Comparison of ENCODE assay signal across 8 mouse cellular contexts in genomic region chrX:71555415-71556114, GRCm38 (mm10). TPM values are rescaled to one million over a fixed set of nuclear protein-coding genes. Genes with fewer than 3 reads are reported as not detected.
DNase-seq lines count a peak whose midpoint lies in the region; ATAC-seq and TF ChIP-seq lines count a peak whose summit lies in the region.

Gene Hmgb3, plus strand, starts transcription at chrX:71555918.

- no peak for TF ChIP-seq CTCF in cortical plate, adult 2 months (IDR thresholded peaks at IDR 0.05; ENCODE audit: extremely low read depth, insufficient read depth, low read length)

- H3K4me1 ChIP-seq in cortical plate, adult 2 months (ENCODE audit: control insufficient read depth, insufficient read depth, low read length) = no peaks in the 10 kb centered on the region

- TF ChIP-seq POLR2A in cortical plate, adult 2 months (IDR thresholded peaks at IDR 0.05; ENCODE audit: extremely low read depth, insufficient read depth, low read length) = no peak

- H3K27ac ChIP-seq in cortical plate, adult 2 months (ENCODE audit: insufficient read depth, low read length) = no peak within 1 kb of the TSS; the same call in 1 of the 2 replicates

- ATAC-seq in activated CD4-positive, CD25-positive, alpha-beta regulatory T cell, adult 4 months = peak; percentile 97
- ATAC-seq in megakaryocyte progenitor cell, adult 5-6 weeks (replicated peaks; ENCODE audit: poor library complexity) = peak; percentile 97

- peak within 1 kb of the TSS; percentile 76 for H3K4me3 ChIP-seq in cortical plate, adult 2 months (ENCODE audit: insufficient read depth, low read length)

- DNase-seq in gastrocnemius, postnatal 10 days = peak; percentile 73
- peak; percentile 88 for DNase-seq in induced T-regulatory cell, adult 2 months (ENCODE audit: low read depth)
- DNase-seq in left cerebral cortex, adult 9 months (ENCODE audit: low spot score in 2 of 2) = peak; percentile 58 to 79
- peak; percentile 74 for DNase-seq in right cerebral cortex, postnatal 14 days
- DNase-seq in urinary bladder, postnatal 36 days (ENCODE audit: low spot score in 2 of 2) = peak; percentile 42 to 80

RNA-seq across cellular contexts. Expression of gene Hmgb3, which starts in this region (rescaled TPM):
- 10 to 100 TPM; 49.8 to 60.4 TPM for polyA plus RNA-seq in activated CD4-positive, CD25-positive, alpha-beta regulatory T cell, adult 4 months (2017; shearing (Covaris generic))
- polyA plus RNA-seq in cortical plate, adult 2 months (2012; rRNA removed) = 43.8 and 44.9 TPM in 2 replicates
- 10 to 100 TPM; 24.9 to 28.1 TPM for total RNA-seq in gastrocnemius, postnatal 10 days (2021)
- total RNA-seq in megakaryocyte progenitor cell, adult 5-6 weeks (2015) = 92.2 and 113 TPM in 2 replicates
- total RNA-seq in megakaryocyte progenitor cell, adult 5-6 weeks (2017) = 137 and 192 TPM in 2 replicates
